Mouse (Mus musculus): ENCODE results near the gene Scly. TPM values are rescaled to one million over a fixed set of nuclear protein-coding genes. Genes with fewer than 3 reads are reported as not detected.

The Scly gene
- 9.2 and 10.1 TPM in 2 replicates for polyA plus RNA-seq (2015; fragmentation: Nextera tagmentation; extraction: Ambion mirVana)

DNA sequence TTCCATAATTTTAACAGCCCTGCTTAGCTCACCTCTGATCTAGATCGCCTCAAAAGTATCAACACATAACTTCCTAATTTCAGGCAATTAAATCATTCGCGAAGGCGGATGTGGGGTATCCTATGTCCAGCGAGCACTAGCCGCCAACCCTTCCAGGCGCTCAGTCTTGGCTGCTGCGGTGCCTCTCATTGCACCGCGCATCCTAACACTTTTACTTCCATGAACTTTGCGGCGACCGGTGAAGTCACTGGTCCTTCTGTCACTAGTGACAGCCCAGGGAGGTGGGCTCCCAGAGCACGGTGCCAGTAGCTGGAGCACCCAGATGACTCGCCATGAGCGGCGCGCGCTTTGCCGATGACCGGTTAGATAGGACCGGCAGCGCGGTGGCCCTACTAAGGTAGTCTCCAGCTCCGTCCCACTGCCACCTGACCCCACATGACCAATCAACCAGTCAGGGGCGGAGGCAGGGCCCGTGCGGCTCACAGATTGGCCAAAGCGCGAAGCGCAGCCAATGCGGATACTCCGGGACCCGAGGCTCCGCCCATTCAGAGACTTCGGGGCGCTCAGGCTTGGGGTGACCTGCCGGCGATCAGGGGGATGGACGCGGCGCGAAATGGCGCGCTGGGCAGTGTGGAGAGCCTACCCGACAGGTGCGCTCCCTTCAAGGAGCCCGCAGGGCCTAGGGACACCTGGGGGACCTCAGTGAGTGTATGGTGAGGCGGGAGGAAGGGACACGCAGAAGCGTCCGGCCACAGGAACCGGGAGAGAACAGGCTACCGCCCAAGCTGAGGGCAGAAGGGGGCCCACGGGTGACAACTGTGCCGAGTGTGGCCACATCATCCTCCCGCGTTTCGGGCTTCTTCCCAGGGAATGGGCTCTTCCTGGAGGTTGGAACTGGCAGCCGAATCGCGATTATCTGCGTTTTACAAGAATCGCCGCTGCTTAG, at the start of gene Scly:
TSS of gene Scly (plus strand) at position 540 of the 946 bp plus-strand sequence.

DNA sequence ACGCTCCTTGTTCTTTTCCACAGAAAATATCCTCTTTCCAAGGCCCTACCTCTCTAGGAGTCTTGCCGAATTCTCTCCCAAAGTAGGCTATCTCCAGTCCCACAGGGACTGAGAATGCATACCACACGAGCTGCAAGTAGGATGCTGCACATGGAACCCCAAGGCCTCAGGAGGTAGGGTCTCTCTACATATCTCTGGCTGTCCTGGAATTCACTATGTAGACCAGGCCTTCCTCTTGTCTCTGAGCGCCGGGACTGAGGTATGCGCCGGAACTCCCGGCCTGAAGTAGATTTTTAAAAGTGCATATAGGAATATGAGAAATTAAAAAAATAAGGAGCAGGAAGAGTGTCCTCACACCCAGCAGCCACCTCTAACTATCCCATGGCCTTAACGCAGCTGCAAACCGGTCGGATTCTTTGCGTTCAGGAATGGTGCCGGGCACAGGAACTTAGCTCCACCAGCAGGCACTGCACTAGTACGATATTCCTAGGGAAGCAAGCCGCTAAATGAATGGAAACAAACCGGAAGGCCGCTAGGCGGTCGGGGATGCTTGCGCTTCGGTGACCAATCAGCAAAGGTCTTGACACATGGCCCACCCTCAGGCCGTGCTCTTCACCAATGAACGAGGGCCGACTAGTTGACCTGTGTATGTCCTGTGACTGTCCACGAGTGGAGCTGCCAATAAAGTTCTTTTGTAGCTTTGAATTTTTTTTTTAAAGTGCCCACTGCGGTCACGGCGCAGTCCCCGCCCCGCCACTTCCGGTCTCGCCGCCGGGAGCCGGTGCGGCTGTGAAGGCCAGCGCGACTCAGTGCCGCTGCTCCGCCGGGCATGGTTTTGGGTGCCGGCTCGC, 48.3 kb upstream of the Scly start, which contains the start of gene Ube2f:
TSS of gene Ube2f (plus strand) at position 741 of the 851 bp plus-strand sequence.

DNA sequence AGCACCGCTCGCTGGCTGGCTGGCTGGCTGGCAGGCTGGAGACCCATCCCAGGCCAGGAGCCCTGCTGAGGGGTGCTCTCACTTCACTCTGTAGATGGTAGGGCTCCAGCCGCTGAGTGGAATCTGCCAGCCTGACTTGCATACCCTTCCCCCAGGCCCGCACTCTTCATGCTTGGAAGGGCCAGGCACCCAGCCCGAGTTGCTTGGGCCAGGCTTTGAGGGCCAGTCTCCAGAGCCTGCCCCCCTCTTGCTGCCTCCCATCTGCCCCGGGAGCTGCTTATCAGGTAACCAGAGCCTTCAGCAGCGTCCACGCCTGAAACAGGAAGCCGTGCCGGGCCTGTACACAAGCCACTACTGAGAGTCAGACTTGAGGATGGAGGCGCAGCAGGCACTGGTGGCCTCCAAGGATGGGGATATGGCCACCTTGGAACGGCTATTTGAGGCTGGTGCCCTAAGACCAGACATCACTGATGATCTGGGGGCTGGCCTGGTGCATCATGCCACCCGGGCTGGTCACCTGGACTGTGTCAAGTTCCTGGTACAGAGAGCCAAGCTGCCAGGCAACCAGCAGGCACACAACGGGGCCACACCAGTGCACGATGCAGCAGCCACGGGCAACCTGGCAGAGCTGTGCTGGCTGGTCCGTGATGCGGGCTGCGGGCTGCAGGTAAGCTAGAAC, 23.8 kb downstream of the Scly start, which contains the start of gene Espnl:
TSS of gene Espnl (plus strand) at position 316 of the 679 bp plus-strand sequence.

DNA sequence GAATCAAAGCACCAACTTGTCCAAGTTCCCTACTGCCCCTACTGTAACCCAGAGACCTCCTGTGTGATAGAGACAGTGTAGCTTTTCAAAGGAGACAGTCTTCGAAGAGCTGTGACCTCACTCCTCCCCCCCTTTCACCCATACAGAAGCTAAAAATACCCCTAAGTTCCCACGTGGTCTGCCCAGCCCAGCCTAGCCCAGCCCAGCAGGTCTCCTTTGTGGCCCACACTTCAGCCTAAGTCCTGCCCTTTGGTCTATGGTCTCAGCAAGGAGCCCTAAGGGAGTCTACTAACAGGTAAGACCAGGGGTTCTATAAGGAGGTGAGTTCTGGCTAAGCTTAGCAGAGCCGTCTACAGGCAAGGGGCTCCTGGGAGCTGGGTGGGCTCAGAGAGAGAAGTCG, 52.7 kb downstream of the Scly start, which contains the start of gene Klhl30:
TSS of gene Klhl30 (plus strand) at position 176 of the 400 bp plus-strand sequence.

DNA sequence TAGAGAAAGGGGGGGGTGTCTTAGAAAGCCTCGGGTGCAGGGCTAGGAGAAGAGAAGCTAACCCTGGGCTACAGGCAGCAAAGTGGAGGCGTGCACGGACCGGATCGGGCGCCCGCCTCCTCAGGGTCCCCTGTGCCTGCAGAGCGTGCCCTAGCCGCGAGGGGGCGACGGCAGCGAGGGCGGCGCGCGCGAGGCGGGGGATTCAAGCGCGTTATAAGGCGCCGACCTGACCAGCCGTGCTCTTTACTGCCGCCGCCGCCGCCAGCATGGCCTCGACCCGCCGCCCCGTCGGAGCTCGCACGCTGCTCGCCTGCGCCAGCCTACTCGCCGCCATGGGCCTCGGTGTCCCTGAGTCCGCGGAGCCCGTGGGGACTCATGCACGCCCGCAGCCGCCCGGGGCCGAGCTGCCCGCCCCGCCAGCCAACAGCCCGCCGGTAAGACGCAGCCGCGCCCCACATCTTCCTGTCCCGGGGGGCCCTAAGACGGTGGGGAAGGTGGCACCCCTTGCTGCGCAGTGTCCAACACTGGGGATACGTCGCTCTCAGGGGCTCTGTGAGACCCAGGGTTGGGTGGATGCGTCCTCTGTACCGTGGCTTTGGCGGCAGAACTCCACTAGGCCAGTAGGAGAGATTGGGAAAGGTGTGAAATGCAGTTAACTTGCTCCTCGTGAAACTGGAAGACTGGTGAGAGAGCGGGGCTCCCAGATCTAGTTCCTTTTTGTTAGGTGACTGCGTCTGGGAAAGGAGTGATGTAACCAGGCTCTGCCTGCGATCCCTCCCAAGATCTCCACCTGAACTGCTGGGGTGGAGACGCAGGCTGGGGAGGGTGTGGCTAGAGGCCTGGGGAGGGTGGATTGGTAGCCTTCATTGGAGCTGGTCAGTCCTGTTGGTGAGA, 68.3 kb downstream of the Scly start, which contains the start of gene Erfe:
TSS of gene Erfe (plus strand) at position 216 of the 894 bp plus-strand sequence.

Other genes with a start within 250 kb of the Scly start
- gene Rbm44, start 153.2 kb upstream of the Scly start, polyA plus RNA-seq (2015; fragmentation: Nextera tagmentation; extraction: Ambion mirVana) = 0.08 and 0.28 TPM in 2 replicates
- gene Ramp1, start 118.5 kb upstream of the Scly start, polyA plus RNA-seq (2015; fragmentation: Nextera tagmentation; extraction: Ambion mirVana) = 73.4 and 75.5 TPM in 2 replicates
- gene Ube2f, start 48.0 kb upstream of the Scly start, polyA plus RNA-seq (2015; fragmentation: Nextera tagmentation; extraction: Ambion mirVana) = 53.9 and 56.3 TPM in 2 replicates
- gene Espnl, start 23.7 kb downstream of the Scly start, polyA plus RNA-seq (2015; fragmentation: Nextera tagmentation; extraction: Ambion mirVana) = 0.08 and 0.15 TPM in 2 replicates
- 0.23 and 0.32 TPM in 2 replicates for gene Klhl30, start 52.7 kb downstream of the Scly start, polyA plus RNA-seq (2015; fragmentation: Nextera tagmentation; extraction: Ambion mirVana)
- 0.14 and 0.27 TPM in 2 replicates for gene Erfe, start 68.1 kb downstream of the Scly start, polyA plus RNA-seq (2015; fragmentation: Nextera tagmentation; extraction: Ambion mirVana)
- 98.9 and 113 TPM in 2 replicates for gene Ilkap, start 100.5 kb downstream of the Scly start, polyA plus RNA-seq (2015; fragmentation: Nextera tagmentation; extraction: Ambion mirVana)
- gene Hes6, start 115.7 kb downstream of the Scly start, polyA plus RNA-seq (2015; fragmentation: Nextera tagmentation; extraction: Ambion mirVana) = 82.5 and 87.6 TPM in 2 replicates
- 2.5 and 2.7 TPM in 2 replicates for gene Per2, start 161.0 kb downstream of the Scly start, polyA plus RNA-seq (2015; fragmentation: Nextera tagmentation; extraction: Ambion mirVana)
- 8.5 and 10.2 TPM in 2 replicates for gene Traf3ip1, start 196.3 kb downstream of the Scly start, polyA plus RNA-seq (2015; fragmentation: Nextera tagmentation; extraction: Ambion mirVana)
- 11.2 and 11.3 TPM in 2 replicates for gene Asb1, start 242.2 kb downstream of the Scly start, polyA plus RNA-seq (2015; fragmentation: Nextera tagmentation; extraction: Ambion mirVana)